Mouse (Mus musculus): ENCODE measurements around the gene Rb1. TPM values are rescaled to one million over a fixed set of nuclear protein-coding genes. Genes with fewer than 3 reads are reported as not detected.
A peak's percentile ranks its signal among the peaks of the same experiment; 100 is the strongest.

The Rb1 gene
- total RNA-seq, 2 experiments from 2014 or later: 16.2 to 25.4 TPM

DNA sequence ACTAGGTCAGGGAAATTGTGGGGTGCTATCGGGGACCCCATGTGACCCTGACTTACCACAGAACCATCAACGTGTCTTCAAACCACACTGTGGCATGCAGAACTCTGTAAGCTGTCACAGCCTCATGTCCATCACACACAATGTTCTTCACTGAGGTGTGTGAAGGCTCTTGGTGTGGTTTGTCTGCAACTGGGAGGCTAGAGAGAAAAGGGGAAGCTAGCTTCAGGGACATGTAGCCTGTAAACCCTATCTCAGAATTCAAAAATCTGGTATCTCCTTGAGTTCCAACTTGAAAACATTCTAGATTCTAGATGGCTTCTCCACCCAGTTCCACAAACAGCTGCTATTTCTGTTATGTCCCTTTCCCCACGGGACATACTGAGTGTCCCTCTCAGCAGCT, 14.0 kb upstream of the Rb1 start:
- peak; percentile 84 for ATAC-seq (replicated peaks; ENCODE audit: poor library complexity, severe bottlenecking)

DNA sequence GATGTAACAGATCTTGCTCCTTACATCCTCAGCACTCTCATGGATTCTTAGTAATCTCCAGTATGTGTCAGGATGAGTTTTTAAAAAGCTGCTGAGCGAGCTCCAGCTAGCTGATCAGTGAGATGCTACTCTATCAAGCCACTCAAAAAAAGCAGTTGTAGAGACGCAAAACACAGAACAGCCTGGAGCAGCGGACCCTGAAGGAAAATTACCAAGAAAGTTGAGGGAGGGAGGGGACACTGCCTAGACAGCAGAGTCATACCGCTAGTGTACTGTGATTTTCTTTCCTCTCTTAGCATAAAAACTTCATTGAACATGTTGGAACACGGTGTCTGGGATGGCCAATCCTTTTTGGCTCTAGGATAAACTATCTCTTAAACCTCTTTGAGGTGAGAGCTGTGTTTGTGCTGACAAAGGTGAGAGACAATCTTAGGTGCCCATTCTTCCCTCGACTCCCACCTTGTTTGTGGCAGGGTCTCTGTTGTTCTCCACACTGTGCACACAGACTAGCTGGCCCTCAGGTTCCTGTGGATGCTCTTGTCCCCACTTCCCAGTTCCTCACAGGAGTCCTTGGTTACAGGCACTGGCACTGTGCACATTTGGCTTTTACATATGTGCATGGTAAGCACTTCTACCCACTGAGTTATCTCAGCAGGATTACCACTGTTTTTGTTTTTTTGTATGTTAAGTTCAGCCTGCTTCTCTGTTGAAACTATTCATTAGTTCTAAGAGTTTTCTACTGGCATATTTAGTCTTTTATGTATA, 10.9 kb upstream of the Rb1 start:
- no peak for ATAC-seq (replicated peaks; ENCODE audit: poor library complexity, severe bottlenecking)

- ATAC-seq (replicated peaks; ENCODE audit: poor library complexity, severe bottlenecking): 0 out of 2 replicates have a peak, but pooled peaks have one; percentile 23
Measured at GRCm38 (mm10) chr14:73334926-73335805, 9.5 kb upstream of the Rb1 start.

GRCm38 (mm10) chr14:73333880-73334279, 8.3 kb upstream of the Rb1 start:
- peak; percentile 83 for ATAC-seq (replicated peaks; ENCODE audit: poor library complexity, severe bottlenecking)

- ATAC-seq (replicated peaks; ENCODE audit: poor library complexity, severe bottlenecking): no peak
Measured at GRCm38 (mm10) chr14:73331386-73331785, 5.8 kb upstream of the Rb1 start.

DNA sequence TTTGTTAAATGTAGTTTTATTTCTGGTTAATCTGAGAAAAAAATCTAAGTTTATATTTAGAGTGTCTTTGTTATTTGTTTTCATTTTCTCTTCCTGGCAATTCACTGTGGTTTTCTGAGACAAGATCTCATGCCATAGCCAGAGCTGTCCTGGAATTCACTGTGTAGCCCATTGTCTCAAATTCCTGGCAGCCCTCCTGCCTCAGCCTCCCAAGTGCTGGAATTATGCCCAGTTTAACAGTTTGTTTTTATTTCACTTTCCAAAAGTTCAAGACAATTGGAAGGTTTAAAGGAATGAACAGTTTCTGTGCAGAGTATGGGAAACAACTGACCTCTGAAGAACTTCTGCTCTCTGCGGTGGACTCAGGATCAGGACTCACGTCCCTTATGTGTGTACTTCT, 4.2 kb upstream of the Rb1 start:
- ATAC-seq (replicated peaks; ENCODE audit: poor library complexity, severe bottlenecking): no peak

GRCm38 (mm10) chr14:73326511-73326910, 889 bp upstream of the Rb1 start:
- ATAC-seq (replicated peaks; ENCODE audit: poor library complexity, severe bottlenecking): no peak

GRCm38 (mm10) chr14:73324634-73325455, 777 bp downstream of the Rb1 start:
- peak; percentile 61 for ATAC-seq (replicated peaks; ENCODE audit: poor library complexity, severe bottlenecking)

DNA sequence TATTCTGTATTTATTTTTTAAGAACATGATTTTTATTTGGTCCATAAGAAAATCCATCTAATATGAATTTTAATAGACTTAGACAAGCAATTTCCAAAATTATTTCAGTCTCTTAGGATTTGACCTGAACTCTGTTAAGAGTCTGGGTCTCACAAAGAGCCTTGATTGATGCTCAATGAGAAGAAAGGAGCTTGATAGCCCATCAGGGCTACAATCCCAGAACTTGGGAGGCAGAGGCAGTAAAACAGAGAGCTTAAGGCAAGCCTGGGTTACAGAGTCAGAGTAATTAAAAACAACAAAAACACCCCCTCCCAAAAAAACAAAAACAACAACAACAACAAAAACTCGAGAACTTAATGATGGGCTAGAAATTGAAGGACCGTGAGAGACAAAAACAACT, 1.7 kb downstream of the Rb1 start:
- no peak for ATAC-seq (replicated peaks; ENCODE audit: poor library complexity, severe bottlenecking)

GRCm38 (mm10) chr14:73322142-73322541, 3.5 kb downstream of the Rb1 start:
- ATAC-seq (replicated peaks; ENCODE audit: poor library complexity, severe bottlenecking): no peak

- no peak for ATAC-seq (replicated peaks; ENCODE audit: poor library complexity, severe bottlenecking)
Measured at GRCm38 (mm10) chr14:73316933-73317332, 8.7 kb downstream of the Rb1 start.

- no peak for ATAC-seq (replicated peaks; ENCODE audit: poor library complexity, severe bottlenecking)
Measured at GRCm38 (mm10) chr14:73313864-73314263, 11.8 kb downstream of the Rb1 start.

GRCm38 (mm10) chr14:73313396-73313795, 12.2 kb downstream of the Rb1 start:
- ATAC-seq (replicated peaks; ENCODE audit: poor library complexity, severe bottlenecking): no peak

DNA sequence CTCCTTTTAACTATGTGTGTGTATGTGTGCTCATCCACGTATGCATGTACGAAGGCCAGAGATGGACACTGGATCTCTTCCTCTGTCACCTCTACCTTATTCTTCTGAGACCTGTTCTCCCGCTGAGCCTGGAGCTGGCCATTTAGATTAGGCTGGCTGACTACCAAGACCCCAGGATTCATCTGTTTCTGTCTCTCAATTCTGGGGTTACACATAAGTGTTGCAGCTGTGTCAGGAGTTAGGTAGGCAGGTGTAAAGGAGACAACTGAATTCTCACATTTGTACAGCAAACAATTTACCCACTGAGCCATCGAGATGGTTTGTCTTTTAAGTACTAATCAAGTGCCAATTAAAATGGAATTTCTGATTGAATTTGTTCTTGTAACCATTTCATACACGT, 12.7 kb downstream of the Rb1 start:
- ATAC-seq (replicated peaks; ENCODE audit: poor library complexity, severe bottlenecking): no peak

GRCm38 (mm10) chr14:73307490-73307889, 18.1 kb downstream of the Rb1 start:
- ATAC-seq (replicated peaks; ENCODE audit: poor library complexity, severe bottlenecking): no peak

- peak; percentile 62 for ATAC-seq (replicated peaks; ENCODE audit: poor library complexity, severe bottlenecking)
Measured at GRCm38 (mm10) chr14:73303193-73303592, 22.4 kb downstream of the Rb1 start.

DNA sequence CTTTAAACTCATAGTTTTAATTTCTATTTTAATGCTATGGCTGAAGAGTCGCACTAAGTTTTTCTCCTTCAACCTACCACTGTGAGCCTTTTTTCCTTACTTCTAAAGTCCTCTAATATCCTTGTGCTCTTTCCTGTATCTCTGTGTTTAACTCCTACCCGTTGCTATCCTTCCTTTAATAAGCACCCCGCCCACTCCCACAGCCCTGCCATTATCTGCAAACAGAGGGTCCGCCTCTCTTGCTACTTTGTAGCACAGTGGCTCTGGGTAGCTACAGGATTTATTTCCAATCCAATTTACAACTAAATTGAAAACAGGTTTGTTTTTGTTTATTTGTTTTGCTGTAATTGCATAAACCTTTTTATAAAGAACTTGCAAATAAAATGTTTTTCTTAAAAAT, 23.8 kb downstream of the Rb1 start:
- no peak for ATAC-seq (replicated peaks; ENCODE audit: poor library complexity, severe bottlenecking)

DNA sequence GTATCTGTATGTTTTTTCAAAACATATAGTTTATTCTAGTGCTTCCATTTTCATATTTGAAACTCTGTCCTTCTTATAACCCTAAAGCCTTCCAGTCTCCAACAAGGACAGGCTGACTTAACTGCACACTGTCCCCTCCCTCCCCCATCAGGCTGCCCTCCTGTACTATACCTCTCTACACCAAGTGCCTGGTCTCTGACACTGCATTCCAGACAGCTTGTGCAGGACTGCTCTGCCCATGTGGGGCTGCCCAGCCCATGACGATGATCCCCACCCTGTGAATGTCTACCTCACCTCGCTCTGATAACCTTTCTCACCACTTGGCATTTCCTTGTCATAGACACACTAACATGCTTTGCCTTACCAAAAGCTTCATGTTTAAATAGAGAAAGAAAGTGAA, 30.1 kb downstream of the Rb1 start:
- no peak for ATAC-seq (replicated peaks; ENCODE audit: poor library complexity, severe bottlenecking)

DNA sequence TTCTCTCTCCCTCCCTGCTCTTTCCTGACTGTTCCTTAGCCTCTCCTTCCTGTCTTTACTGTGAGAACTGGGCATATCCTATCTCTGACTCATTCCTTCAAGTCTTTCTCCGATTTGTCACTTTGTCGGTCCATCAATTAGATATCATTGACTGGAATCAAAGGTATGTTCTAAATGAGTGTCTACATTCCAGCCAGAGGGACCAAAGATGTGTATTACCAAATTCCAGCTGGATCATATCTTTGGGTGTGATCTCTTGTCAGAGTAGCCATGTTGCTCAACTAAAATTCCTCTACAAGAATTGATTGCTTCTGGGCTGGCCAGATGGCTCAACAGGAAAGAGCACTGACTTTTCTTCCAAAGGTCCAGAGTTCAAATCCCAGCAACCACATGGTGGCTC, 32.0 kb downstream of the Rb1 start:
- no peak for ATAC-seq (replicated peaks; ENCODE audit: poor library complexity, severe bottlenecking)

DNA sequence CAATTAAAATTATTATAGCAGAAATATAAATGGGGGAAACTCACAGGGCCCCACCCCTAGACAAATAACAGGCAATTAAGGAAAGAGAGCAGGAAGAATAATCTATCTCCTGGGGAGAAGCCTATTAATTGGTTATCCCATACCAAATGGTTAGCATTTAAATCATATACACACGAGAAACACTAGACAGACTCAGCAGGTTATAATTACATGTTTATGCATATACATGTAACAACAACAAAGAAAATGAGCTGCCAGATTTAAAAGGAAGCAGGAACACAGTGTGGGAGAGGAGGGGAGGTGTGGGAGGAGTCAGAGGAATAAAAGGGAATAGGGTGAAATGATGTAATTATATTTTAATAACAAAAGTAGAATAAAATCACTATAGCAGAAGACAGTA, 33.2 kb downstream of the Rb1 start:
- ATAC-seq (replicated peaks; ENCODE audit: poor library complexity, severe bottlenecking): no peak

DNA sequence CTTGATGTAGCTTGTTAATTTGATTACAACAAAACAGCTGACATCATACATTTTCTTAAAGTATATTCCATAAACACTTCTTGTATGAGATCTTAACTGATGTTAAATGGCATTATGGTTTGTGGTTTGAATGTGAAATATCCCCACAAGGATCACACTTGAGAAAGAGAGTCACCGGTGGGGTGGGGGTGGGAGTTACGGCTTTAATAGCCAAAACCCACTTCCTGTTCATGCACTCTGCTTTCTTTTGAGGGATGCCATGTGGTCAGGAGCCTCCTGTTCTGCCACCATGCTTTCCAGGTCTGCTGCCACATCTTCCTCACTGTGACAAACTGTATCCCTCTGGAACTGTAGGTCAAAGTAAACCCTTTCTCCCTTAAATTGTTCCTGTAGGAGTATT, 35.7 kb downstream of the Rb1 start:
- peak; percentile 99 for ATAC-seq (replicated peaks; ENCODE audit: poor library complexity, severe bottlenecking)
